Mouse (Mus musculus) heart, adult 2 months (tissue): Measurements from ENCODE around the gene Ntpcr.

Experiments used
- CTCF ChIP-seq: fragments of 200-600 bp; IDR thresholded peaks from 2 replicates; pipeline ENCODE4 v1.8.1; 2022; ENCODE audit warnings: antibody characterized with exemption, mild to moderate bottlenecking, moderate library complexity
- EP300 ChIP-seq: fragments of 200-500 bp; IDR thresholded peaks from 2 replicates; pipeline ENCODE4 v1.6.1; 2011; ENCODE audit warnings: low read depth, low read length, control low read depth; ENCODE audit not compliant: insufficient read depth
- POLR2A ChIP-seq: fragments of 200-500 bp; IDR thresholded peaks from 2 replicates; pipeline ENCODE4 v1.6.1; 2011; ENCODE audit warnings: mild to moderate bottlenecking, low read depth, low read length, control low read depth; ENCODE audit not compliant: insufficient read depth

GRCm38 (mm10) chr8:125756391-125757105 lies 26.8 kb downstream of the Ntpcr start:
- TF ChIP-seq CTCF (no peak), EP300 (no peak), POLR2A (no peak)
